Mouse (Mus musculus) lung, postnatal 36 days (tissue): ENCODE measurements at regions not wholly inside any gene's neighbourhood (a gene's known extent, or its start where the extent isn't known, plus 50 kb on each side); places are given as distances from the start of the nearest gene placed in this dataset.

Experiments used
- DNase-seq: peaks from one replicate; pipeline ENCODE4 v3.0.0; 2022; ENCODE audit warnings: mixed read lengths

DNA sequence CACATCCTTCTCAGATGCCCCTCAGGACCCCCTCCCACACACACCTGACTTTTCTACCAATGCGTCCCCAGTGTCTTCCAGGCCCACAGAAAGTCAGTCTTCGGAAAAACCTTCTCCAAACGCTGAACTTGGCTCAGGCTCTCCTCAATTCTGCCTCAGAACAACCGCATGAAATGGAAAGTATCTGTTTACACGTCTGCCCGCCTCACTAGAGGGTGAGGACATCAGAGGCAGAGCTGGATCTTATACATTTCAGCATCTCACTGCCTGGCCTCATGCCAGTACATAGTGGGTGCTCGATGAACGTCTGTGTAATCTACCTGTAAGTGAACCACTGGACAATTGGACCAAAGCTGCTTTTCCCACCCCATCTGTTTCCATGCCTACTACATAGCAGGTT is 189.1 kb upstream of the 4930412O13Rik start:
- no peak for DNase-seq

DNA sequence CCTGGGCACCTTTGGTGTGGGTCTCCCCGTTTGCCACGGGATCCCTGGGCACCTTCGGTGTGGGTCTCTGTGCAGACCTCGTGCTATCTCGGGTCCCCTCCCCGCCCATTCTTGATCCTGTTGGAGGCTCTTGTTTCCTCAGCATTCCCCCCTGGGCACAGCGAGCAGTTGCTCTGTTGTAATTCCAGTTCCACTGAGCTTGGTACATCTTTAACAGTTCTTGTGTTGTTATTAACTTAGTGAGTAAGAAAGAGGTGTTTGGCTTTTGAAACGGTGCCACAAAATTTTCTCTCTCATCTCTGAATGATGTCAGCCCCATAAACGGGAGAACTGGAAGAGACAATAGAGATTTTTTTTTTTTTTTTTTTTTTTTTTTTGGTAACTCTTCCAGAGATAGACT is 187.7 kb upstream of the 4930412O13Rik start:
- DNase-seq = no peak

DNA sequence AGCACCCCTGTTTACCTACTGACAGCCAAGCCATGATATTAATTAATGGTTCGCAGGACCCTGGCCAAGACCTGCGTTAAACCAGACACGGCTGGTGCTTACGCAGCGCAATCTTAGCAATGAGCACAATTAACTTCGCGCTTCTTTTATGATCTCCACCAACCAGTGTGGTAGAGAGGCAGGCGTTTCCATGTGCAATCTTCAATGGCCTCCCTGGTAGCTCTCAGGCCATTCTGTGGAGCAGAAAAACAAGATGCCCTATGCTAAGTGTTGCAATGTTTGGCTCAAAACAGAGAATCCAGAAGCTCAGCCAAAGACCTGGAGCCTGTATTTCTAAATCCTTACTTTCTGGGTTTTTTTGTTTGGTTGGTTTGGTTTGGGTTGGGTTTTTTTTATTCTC is 186.9 kb upstream of the 4930412O13Rik start:
- no peak for DNase-seq

DNA sequence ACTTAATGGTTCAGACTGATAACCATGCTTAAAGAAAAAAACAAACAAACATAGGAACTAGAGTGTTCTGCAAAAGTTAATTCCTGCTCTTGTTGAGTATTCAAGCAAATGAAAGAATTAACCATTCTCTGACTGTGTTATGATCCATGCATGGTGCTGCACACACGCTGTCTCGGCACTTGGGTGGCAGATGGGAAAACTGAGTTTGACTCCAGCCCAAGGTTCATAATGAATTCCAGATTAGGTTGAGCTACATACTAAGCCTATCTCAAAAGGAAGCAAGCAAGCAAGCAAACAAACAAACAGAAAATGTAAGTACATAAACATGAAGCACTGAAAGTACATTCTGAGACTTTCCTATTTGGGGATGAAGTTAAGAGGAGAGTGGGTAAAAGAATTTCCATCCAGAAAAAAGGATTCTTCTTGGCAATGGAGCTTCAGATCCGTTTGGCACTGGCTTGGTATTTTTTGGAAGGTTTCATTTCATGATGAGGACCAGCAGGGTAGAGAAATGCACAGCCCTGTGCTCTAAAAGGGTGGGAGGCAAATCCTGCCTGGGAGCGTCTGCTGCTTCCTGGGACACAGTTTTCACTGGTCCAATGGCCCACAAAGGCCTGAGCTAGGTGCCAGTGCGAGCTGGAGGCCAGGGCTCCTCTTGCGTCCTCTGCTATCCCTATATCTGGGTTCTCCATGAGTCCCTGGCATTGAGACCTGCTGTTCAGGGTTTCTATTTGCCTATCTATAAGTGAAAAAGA is 183.3 kb upstream of the 4930412O13Rik start:
- DNase-seq = no peak

DNA sequence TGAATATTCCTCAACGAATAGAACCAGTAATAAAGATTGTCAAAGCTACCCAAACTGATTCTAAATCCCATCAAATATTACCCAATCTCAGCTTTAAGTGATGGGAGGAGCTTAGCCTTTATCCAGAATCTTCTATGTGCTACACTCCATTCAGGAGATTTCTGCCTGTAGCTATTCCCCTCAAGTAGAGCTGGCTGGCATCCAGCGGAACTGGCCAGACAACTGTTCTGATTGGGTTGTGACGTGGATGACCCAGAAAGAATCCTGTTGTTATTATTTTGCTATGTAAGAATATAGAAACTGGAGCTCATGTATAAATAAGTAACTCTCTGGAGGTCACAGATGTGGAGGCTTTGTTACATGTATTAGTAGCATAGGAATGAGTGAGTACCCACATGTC is 176.8 kb upstream of the 4930412O13Rik start:
- DNase-seq = no peak

DNA sequence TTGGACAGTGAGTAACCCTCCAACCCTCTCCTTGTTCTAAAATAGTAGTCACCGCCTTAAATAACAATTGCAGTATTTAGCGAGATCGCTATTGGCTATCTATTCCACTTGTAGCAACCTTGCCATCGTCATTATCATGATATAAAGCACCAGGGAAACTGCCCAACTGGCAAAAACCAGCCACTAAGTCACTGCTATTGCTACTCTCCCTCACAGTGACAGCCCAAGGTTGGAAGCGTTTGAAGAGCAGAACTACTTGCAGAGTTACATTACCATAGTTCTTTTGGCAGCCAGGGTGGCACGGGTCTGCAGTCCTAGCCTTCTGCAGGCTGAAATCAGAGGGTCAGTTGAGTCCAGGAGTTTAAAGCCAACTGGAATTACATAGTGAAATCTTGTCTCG is 171.6 kb upstream of the 4930412O13Rik start:
- no peak for DNase-seq

DNA sequence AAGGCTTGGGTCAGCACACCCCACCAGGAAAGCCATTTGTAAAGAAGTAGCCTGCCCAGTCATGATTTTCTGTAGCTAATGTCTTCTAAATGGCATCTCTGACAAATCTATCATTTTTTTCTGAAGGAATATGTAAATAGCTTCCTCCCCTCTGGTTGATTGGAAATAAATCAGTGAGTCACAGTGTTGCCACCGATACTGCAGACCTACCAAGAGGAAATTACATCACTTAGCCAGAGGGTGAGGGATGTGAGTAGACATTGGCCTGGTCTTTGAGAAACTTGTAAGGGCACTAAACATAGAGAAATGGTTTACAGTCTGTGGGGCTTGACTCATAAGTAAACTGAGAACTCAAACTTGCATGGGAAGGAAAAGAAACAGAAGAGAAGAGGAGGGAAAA is 163.1 kb upstream of the 4930412O13Rik start:
- DNase-seq = no peak

DNA sequence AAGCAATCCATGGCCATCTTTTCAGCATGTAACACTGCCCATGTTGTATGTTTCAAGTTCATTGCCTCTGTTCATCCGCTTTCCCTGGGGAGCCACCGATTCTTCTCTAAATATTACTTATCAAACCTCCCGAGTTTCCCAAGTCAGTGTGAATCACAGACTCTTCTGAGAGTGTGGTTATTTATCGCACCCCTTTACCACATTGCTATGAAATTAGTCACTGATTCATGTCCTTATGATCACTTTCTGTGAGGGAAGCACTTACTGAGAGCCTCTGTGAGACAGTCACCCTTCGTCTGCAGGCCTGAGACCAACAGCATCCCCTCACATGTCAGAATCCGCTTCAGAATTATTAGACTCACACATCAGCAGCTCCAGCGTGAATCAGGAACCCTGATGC is 147.8 kb upstream of the 4930412O13Rik start:
- DNase-seq = no peak

DNA sequence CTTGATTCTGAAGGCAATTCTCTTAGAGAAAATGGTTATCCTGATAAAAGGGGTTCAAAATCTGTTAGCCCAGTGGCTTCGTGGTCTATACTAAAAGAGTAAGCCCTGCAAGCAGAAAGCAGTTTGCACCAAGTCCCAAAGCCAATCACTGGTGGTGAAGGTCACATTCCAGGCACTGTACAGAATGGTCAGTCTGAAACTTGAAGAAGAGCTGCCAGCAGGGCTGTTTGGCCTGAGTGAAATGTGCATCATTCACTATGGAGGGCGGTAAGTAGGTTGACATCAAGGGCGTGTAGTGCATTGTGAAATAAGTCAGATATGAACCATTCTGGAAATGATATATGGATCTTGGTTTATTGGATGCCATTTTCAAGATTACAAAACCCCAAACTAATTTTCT is 136.9 kb upstream of the 4930412O13Rik start:
- DNase-seq = no peak

DNA sequence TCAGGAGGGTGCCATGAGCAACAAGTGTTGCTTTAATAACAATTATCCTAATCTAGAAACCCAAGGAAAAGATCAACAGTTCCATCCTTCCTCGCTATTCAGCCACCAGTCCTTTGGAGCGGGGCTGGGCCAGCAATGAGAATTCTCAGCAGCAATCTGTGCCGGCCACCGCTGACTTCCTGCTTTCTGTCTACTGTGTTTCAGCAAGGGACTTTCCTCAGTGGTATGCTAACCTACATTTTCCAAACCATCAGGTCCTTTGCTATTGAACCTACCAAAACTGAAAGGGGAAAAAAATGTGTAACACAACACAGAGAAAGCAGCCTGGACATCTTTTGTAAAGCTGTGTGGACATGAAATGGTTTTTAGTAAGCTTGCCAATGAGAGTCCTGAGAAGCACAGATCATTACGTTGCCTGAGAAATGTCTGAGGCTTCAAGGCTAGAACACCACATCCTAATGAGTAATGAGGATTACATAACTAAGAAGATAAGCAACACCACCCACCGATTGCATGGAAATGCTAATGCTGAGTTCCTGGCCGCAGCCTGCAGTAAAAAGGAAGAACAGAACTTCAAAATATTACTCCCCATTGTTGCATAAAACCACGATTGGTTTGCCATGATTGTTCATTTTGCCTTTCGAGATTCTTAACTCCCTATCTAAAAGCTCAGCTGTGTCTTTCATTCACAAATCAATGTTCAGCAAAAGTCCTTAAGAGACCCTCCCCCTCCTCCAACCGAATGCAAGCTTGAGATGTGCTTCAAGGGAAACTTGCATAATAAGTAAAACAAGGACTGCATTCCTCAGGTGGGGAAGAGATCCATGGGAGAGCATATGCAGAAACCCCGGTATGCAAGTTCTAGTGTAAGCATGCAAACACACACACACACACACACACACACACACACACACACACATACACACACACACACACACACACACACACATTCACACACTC is 130.9 kb upstream of the 4930412O13Rik start:
- peak; percentile 58 for DNase-seq

DNA sequence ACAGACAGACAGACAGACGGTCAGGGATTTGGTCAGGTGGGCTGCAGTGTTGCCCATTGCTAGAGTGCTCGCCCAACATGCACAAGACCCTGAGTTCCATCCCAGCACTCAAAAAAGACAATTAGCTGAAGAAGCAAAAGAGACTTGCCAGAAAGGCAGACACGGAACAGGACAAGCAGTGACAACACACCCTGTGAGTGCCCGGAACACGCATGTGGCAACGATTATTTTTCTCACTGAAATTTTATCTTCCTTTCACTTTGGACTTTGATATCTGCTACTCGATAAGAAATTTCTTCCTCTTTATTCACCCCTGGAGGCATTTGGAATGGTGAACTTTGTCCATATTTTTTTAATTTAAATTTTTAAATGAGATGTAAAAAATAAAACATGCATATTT is 127.4 kb upstream of the 4930412O13Rik start:
- no peak for DNase-seq

DNA sequence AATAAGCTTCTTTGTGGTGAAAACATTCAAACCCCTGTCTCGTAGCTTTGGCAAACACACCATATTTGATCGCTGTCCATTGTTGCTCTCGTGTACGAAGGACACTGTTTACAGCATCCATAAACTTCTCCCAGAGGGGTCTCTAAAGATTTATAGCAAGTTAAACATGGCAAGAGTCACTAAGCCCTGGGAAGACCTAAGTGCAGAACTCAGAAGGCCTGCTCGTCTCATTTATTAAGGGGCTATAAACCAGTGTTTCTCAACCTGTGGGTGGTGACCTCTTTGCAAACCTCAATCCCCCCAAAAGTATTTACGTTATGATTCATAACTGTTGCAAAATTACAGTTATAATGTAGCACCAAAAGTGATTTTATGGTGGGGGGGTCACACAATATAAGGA is 126.9 kb upstream of the 4930412O13Rik start:
- no peak for DNase-seq

DNA sequence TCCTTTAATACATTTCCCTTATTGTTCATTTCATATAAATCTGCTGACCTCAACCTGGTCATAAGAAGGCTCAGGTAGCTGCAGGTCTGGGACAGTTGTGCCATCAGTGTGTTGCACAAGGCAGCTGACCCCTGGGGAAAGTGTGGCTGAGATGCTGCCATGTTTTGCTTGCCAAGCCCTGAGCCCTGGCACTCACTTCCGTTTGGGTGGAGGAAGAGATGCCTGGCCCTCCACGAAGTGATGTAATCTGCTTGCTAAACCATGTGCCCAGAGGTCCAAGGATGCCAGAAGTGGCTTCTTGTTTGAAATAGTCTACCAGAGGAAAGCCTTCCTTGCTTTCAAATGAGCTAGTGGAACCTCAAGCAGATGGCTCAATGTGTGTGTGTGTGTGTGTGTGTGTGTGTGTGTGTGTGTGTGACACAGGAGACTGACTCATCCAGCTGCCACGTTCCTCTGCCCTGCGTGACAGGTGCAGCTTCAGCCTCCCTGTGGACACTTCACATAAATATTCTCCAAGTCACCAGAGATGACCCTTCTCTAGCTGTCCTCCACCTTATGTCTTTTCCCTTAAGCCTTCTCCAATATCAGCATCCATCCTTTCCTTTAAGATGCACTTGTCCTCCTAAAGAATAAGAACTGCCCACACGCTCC is 123.2 kb upstream of the 4930412O13Rik start:
- DNase-seq = peak; percentile 4

DNA sequence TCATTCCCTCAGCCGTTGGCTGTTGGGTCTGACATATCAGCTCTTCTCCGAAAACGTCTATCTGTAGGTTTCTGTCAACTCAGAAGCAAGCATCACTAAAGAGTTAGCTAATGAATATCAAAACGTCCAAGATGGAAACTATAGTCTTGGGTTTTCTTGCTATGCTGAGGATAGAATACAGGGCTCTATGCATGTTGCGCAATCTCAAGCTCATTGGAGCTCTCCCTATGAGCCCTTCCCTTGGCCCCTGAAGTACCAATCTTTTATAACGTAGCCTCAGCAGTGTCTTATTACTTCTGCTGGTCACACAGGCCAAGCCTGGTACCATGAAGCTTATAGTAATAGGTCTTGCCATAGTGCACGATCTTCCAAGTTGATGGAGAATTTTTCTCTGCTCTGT is 122.1 kb upstream of the 4930412O13Rik start:
- no peak for DNase-seq

DNA sequence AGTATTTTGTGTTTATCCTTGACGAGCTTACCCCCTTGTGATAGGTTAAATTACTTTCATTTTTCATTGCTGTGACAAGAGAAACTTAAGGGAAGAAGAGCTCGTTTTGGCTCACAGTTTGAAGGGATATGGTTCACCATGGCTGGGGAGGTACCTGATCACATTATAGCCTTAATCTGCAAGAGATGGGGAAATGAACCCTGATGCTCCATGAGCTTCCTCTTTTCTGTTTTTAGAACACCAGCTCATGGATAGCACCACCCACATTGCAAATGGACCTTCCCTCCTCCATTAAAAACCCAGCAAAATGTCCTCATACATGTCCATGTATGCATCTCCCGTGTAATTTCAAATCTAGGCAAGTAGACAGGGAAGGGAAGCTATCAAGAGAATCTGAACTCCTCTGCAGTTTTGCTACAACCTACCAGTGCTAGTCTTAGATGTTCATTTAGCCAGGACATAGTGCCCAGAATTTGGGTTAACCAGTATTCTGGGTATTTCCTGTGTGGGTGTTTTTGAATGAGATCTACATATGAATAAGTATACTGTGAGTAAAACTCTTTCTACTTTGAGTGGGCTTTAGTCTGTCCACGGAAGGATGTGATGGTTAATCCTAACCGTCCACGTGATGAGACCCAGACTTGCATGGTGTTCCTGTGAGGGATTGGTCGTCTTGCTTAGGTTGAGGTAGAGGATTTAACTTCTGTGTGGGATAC is 121.5 kb upstream of the 4930412O13Rik start:
- no peak for DNase-seq

DNA sequence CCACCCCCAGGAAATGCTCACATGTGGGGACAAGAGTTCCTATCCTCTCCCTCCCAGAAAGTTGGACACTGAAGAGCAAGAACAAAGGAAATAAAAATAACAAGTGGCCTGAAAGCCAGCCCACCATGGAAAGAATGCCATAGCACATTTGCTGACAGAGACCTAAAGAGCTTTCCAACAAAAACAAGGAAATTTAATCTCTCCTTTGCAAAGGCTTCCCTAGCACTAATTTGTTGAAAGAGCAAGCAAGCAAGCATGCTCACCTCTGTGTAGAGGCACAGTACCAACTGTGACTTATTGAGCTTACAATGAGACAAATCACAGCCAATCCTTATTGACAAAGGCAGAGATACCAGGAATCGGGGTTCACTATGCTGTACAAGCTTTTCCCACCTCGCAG is 100.9 kb upstream of the 4930412O13Rik start:
- DNase-seq = no peak

DNA sequence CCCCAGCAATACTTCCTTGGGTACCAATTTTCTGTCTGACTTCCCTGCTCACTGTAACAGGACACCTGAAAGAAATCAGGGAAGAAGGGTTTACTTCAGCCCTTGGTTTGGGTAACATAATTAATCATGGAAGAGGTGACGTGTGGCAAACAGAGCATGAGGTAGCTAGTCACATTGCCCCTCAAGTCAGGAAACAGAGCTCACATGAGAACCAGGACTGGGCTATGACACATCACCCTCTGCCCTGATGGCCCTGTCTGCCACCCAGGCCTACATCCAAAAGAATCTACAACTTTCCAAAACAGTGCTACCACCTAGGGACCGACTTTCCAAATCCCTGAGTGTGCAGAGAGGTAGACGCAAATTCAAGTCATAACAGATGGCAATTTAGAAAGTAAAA is 98.4 kb upstream of the 4930412O13Rik start:
- DNase-seq = no peak

DNA sequence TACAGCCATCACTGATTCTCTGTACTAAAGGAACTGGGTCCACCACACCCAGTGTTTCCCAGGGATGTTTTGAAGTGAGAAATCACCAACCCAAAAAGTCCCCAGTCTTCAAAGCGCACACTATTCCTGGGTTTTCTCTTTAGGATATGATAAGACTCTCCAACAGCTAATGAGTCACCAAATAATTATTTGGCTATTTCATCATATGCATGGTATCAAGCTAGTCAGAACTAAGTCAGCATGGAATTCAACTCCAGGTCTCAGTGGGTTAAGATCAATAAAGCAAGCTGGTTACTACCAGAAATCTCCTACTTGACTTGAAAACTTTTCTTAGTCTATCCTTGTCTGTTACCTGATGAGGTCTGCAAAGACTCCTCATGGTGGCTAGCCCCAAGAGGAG is 89.1 kb upstream of the 4930412O13Rik start:
- no peak for DNase-seq

DNA sequence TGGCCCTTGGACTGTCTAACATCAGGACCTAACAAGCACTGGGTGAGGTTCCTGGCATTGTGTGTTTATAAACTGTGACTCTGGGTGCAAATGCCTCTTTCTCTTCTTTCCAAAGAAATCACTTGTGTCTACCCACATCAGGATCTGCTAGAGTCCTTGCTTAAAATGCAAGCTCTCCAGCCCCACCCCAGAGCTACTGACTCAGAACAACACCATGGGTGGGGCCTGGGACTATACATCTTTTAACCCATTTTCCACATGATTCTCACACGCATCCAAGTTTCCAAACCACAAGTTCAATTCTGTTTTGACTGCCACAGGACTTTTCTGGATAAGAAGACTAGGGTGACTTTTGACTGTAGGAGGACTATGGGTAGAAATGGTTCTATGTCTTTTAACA is 88.7 kb upstream of the 4930412O13Rik start:
- DNase-seq = no peak

DNA sequence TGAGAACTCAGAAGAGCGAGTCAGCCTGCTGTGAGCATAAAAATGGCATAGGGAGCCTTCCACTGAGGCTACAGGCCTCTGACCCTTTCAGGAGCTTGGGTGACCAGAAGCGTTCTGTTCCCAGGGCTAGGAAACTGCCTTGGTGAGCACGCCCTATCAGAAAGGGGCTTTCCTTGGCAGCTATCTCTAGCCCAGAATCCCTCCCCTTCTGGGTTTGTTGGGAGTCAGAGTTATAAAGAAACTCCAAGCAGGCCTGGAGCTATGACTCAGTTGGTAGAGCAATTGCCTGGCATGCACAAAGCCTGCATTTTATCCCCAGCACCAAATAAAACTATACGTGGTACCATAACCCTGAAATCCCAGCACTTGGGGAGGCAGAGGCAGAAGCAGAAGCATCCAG is 85.7 kb upstream of the 4930412O13Rik start:
- no peak for DNase-seq

DNA sequence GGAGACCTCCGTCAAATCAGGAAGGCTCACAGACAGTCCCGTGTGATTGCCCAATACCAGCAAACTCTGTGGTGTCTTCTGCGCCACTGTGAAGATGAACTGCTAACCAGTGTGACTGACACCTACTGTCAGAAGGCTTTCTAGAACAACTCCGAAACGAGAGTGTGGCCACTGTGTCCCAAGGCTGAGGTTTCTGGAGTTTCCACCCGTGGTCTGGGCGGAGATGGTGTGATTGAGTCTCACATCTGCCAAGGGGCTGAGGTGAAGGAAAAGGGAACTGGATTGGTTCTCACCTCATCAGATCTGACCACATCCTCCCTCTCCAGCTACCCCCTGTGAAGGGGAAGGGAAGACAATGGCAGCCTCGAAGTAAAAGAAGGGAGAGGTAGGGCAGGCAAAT is 79.6 kb upstream of the 4930412O13Rik start:
- DNase-seq = no peak

DNA sequence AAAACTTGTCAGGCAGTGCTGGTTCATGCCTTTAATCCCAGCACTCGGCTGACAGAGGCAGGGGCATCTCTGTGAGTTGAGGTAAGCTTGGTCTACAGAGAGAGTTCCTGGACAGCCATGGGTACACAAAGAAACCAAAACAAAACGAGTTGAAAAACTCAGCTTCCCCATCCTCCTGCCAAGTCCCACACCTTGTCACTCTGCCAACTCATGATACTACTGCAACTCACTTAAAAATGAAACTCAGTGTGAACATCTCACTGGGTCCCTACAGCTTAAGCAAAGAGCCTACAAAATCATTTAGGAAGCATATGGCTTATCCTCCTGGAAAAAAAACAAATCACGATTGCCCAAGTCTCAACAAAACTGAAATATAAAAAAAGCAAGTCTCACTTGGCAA is 76.7 kb upstream of the 4930412O13Rik start:
- DNase-seq = peak; percentile 53

DNA sequence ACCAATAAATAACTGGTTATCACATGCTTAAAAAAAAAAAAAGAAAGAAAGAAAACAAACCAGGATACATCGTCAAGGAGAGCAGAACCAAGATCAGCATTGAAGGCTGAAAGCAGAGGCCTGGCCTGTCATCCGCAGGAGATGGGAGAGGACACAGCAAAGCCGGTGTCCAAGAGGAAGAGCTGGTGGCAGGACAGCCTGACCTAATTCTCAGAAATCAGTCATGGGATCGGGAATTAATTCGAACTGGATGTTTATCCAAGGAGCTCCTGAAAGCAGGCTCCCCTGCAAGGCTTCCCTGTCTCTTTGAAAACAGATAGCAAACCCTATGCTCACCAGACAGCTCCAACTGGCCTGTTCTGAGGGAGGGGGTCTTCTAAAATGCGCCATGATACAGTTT is 75.5 kb upstream of the 4930412O13Rik start:
- DNase-seq = peak; percentile 50
